Mouse (Mus musculus) lung, adult 2 months (tissue): Measurements from ENCODE around the gene Gm10037.

Experiments
- CTCF ChIP-seq: fragments of 200-500 bp; IDR thresholded peaks from 2 replicates; pipeline ENCODE4 v1.5.1; 2011; ENCODE audit warnings: mild to moderate bottlenecking, low read length, control low read depth; ENCODE audit not compliant: insufficient read depth
- POLR2A ChIP-seq: fragments of 200-500 bp; IDR thresholded peaks from 2 replicates; pipeline ENCODE4 v1.6.1; 2011; ENCODE audit warnings: low read depth, mild to moderate bottlenecking, control low read depth, low read length, borderline replicate concordance; ENCODE audit errors: extremely low read depth

DNA sequence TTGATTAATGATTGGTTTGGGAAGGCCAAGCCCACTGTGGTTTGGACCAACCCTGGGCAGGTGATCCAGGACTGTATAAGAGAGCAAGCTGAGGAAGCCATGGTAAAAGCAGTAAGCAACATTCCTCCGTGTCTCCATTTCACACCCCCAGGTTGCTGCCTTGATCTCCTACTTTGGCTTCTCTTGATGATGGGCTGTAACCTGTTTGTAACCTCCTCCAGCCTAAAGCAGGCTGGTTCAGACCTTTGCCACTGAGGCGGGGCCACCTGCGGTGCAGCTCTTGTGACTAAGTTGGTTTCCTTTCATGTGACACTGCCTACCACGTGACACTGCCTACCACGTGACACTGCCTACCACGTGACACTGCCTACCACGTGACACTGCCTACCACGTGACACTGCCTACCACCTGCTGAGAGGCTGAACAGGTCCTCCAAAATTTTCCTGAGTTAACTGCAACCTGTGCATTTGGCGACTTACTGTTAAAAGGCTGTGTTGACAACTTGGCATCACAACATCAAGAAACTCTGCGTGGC is 38.9 kb upstream of the Gm10037 start:
- TF ChIP-seq CTCF, result no peak
- no peak for TF ChIP-seq POLR2A
